Mouse (Mus musculus) CH12.LX (cell line): ENCODE data around the gene Magi2. TPM values are rescaled to one million over a fixed set of nuclear protein-coding genes. Genes with fewer than 3 reads are reported as not detected.

Experiments used
- DNase-seq: peaks from one replicate; pipeline ENCODE4 v3.0.0-alpha.2; 2013; ENCODE audit errors: extremely low read depth
- H3K27ac ChIP-seq: 2 replicates; pipeline ENCODE4 v1.5.1; 2012; ENCODE audit warnings: low read depth, mild to moderate bottlenecking, control low read depth, moderate library complexity; ENCODE audit not compliant: insufficient read depth
- H3K27me3 ChIP-seq: replicated peaks from 2 replicates; pipeline ENCODE3; 2012; ENCODE audit warnings: inconsistent platforms
- H3K36me3 ChIP-seq, 2 experiments: replicated peaks in 1 of 2; 2 replicates each; pipeline versions ENCODE3 to v1.6.1; 2012; ENCODE audit warnings: inconsistent platforms in 1 of 2, low read length in 1 of 2, mild to moderate bottlenecking in 1 of 2, mixed read lengths in 1 of 2, moderate library complexity in 1 of 2; ENCODE audit not compliant: control insufficient read depth in 1 of 2, insufficient read depth in 1 of 2
- H3K4me1 ChIP-seq, 2 experiments: 2 replicates each; pipeline ENCODE4 v1.6.1; 2012; ENCODE audit warnings: inconsistent platforms in 1 of 2, moderate library complexity in 1 of 2; ENCODE audit not compliant: insufficient read depth in 2 of 2, control insufficient read depth in 1 of 2
- H3K4me2 ChIP-seq: 2 replicates; pipeline ENCODE4 v1.6.1; 2012; ENCODE audit warnings: low read depth, mild to moderate bottlenecking, control low read depth; ENCODE audit not compliant: poor library complexity, insufficient read depth, severe bottlenecking
- H3K4me3 ChIP-seq, 3 experiments: fragments of 150-350 bp in 1 of 3; sonication (generic) in 1 of 3; replicated peaks in 1 of 3; 2 replicates each; pipeline versions ENCODE3 to v1.5.1; 2011 to 2012; ENCODE audit warnings: low read depth in 2 of 3, low read length in 2 of 3, mild to moderate bottlenecking in 2 of 3, moderate library complexity in 2 of 3, control low read depth in 1 of 3, improper control_type of control experiment in 1 of 3, inconsistent platforms in 1 of 3, mixed read lengths in 1 of 3; ENCODE audit not compliant: poor library complexity in 1 of 3
- H3K79me2 ChIP-seq: replicated peaks from 2 replicates; pipeline ENCODE4 v1.6.1; 2012; ENCODE audit warnings: mild to moderate bottlenecking, moderate library complexity; ENCODE audit not compliant: control insufficient read depth, poor library complexity, insufficient read depth, severe bottlenecking; ENCODE audit errors: extremely low read depth
- H3K9ac ChIP-seq: 2 replicates; pipeline ENCODE4 v1.6.1; 2012; ENCODE audit warnings: low read depth, mild to moderate bottlenecking, control low read depth, moderate library complexity; ENCODE audit not compliant: insufficient read depth
- H3K9me3 ChIP-seq: replicated peaks from 2 replicates; pipeline ENCODE3; 2012; ENCODE audit warnings: low read length, inconsistent platforms, mixed read lengths
- BHLHE40 ChIP-seq: IDR thresholded peaks from 2 replicates; pipeline ENCODE4 v1.6.1; 2011; ENCODE audit warnings: mild to moderate bottlenecking, low read depth, low read length, improper control_type of control experiment
- CHD1 ChIP-seq: IDR thresholded peaks from 2 replicates; pipeline ENCODE4 v1.6.1; 2012; ENCODE audit warnings: low read depth, low read length, improper control_type of control experiment, inconsistent platforms
- CHD2 ChIP-seq: IDR thresholded peaks from 2 replicates; pipeline ENCODE4 v1.6.1; 2011; ENCODE audit warnings: low read length, improper control_type of control experiment
- CTCF ChIP-seq, 2 experiments: IDR thresholded peaks in 1 of 2; conservative IDR thresholded peaks in 1 of 2; 2 replicates each; pipeline ENCODE4 v1.5.1; 2011 to 2012; ENCODE audit warnings: low read depth in 2 of 2, low read length in 2 of 2, improper control_type of control experiment in 1 of 2, inconsistent platforms in 1 of 2, mild to moderate bottlenecking in 1 of 2, moderate library complexity in 1 of 2
- E2F4 ChIP-seq: IDR thresholded peaks from 2 replicates; pipeline ENCODE4 v1.6.1; 2011; ENCODE audit warnings: low read depth, low read length, improper control_type of control experiment; ENCODE audit not compliant: insufficient replicate concordance
- ELF1 ChIP-seq: IDR thresholded peaks from 2 replicates; pipeline ENCODE4 v1.6.1; 2014; ENCODE audit warnings: low read depth, mild to moderate bottlenecking, inconsistent platforms, low read length, improper control_type of control experiment
- EP300 ChIP-seq: IDR thresholded peaks from 2 replicates; pipeline ENCODE4 v1.6.1; 2011; ENCODE audit warnings: low read length, improper control_type of control experiment
- GABPA ChIP-seq: IDR thresholded peaks from 2 replicates; pipeline ENCODE4 v1.6.1; 2012; ENCODE audit warnings: low read depth, low read length, improper control_type of control experiment, inconsistent platforms; ENCODE audit not compliant: insufficient replicate concordance
- HCFC1 ChIP-seq: IDR thresholded peaks from 2 replicates; pipeline ENCODE4 v1.6.1; 2012; ENCODE audit warnings: low read depth, mild to moderate bottlenecking, inconsistent platforms, low read length, improper control_type of control experiment
- IRF4 ChIP-seq: IDR thresholded peaks from 2 replicates; pipeline ENCODE4 v1.6.1; 2014; ENCODE audit warnings: low read depth, mild to moderate bottlenecking, inconsistent platforms, low read length, improper control_type of control experiment
- JUND ChIP-seq: conservative IDR thresholded peaks from 2 replicates; pipeline ENCODE4 v1.6.1; 2011; ENCODE audit warnings: low read depth, low read length, improper control_type of control experiment
- KAT2A ChIP-seq: IDR thresholded peaks from 2 replicates; pipeline ENCODE4 v1.6.1; 2012; ENCODE audit warnings: low read length, improper control_type of control experiment, inconsistent platforms; ENCODE audit not compliant: insufficient replicate concordance
- MAFK ChIP-seq: IDR thresholded peaks from 2 replicates; pipeline ENCODE4 v1.6.1; 2011; ENCODE audit warnings: low read length, improper control_type of control experiment; ENCODE audit not compliant: insufficient replicate concordance
- MAX ChIP-seq: IDR thresholded peaks from 2 replicates; pipeline ENCODE4 v1.6.1; 2011; ENCODE audit warnings: low read length, improper control_type of control experiment
- MAZ ChIP-seq: IDR thresholded peaks from 2 replicates; pipeline ENCODE4 v1.6.1; 2012; ENCODE audit warnings: low read depth, mild to moderate bottlenecking, inconsistent platforms, low read length, improper control_type of control experiment, moderate library complexity
- MEF2A ChIP-seq: IDR thresholded peaks from 2 replicates; pipeline ENCODE4 v1.6.1; 2014; ENCODE audit warnings: low read depth, mild to moderate bottlenecking, inconsistent platforms, low read length, improper control_type of control experiment, borderline replicate concordance
- MXI1 ChIP-seq: IDR thresholded peaks from 2 replicates; pipeline ENCODE4 v1.6.1; 2011; ENCODE audit warnings: mild to moderate bottlenecking, low read depth, low read length, improper control_type of control experiment
- MYC ChIP-seq: IDR thresholded peaks from 2 replicates; pipeline ENCODE4 v1.6.1; 2011; ENCODE audit warnings: low read depth, mild to moderate bottlenecking, improper control_type of control experiment, low read length
- NELFE ChIP-seq: IDR thresholded peaks from 2 replicates; pipeline ENCODE4 v1.6.1; 2011; ENCODE audit warnings: low read depth, low read length, improper control_type of control experiment
- NRF1 ChIP-seq: IDR thresholded peaks from 2 replicates; pipeline ENCODE4 v1.6.1; 2014; ENCODE audit warnings: low read depth, mild to moderate bottlenecking, inconsistent platforms, low read length, improper control_type of control experiment, moderate library complexity
- PAX5 ChIP-seq: IDR thresholded peaks from 2 replicates; pipeline ENCODE4 v1.6.1; 2012; ENCODE audit warnings: low read length, inconsistent platforms, mixed read lengths
- POLR2A ChIP-seq: IDR thresholded peaks from 2 replicates; pipeline ENCODE4 v1.6.1; 2011; ENCODE audit warnings: low read depth, mild to moderate bottlenecking, improper control_type of control experiment, low read length
- POLR2AphosphoS2 ChIP-seq: IDR thresholded peaks from 2 replicates; pipeline ENCODE4 v1.6.1; 2011; ENCODE audit warnings: low read depth, low read length, improper control_type of control experiment
- RCOR1 ChIP-seq: conservative IDR thresholded peaks from 2 replicates; pipeline ENCODE4 v1.6.1; 2012; ENCODE audit warnings: low read depth, mild to moderate bottlenecking, inconsistent platforms, low read length, improper control_type of control experiment
- SIN3A ChIP-seq: IDR thresholded peaks from 2 replicates; pipeline ENCODE4 v1.6.1; 2012; ENCODE audit warnings: low read length, improper control_type of control experiment, inconsistent platforms
- SMC3 ChIP-seq: IDR thresholded peaks from 2 replicates; pipeline ENCODE4 v1.6.1; 2011; ENCODE audit warnings: low read depth, low read length, improper control_type of control experiment
- TCF12 ChIP-seq: IDR thresholded peaks from 2 replicates; pipeline ENCODE4 v1.6.1; 2014; ENCODE audit warnings: low read depth, mild to moderate bottlenecking, inconsistent platforms, low read length, improper control_type of control experiment
- UBTF ChIP-seq: IDR thresholded peaks from 2 replicates; pipeline ENCODE4 v1.6.1; 2012; ENCODE audit warnings: low read depth, mild to moderate bottlenecking, inconsistent platforms, low read length, improper control_type of control experiment, moderate library complexity
- USF1 ChIP-seq: IDR thresholded peaks from 2 replicates; pipeline ENCODE4 v1.6.1; 2014; ENCODE audit warnings: low read depth, mild to moderate bottlenecking, inconsistent platforms, low read length, improper control_type of control experiment
- USF2 ChIP-seq: conservative IDR thresholded peaks from 2 replicates; pipeline ENCODE4 v1.6.1; 2011; ENCODE audit warnings: low read depth, low read length, improper control_type of control experiment
- ZC3H11A ChIP-seq: IDR thresholded peaks from 2 replicates; pipeline ENCODE4 v1.6.1; 2012; ENCODE audit warnings: low read depth, mild to moderate bottlenecking, inconsistent platforms, low read length, improper control_type of control experiment
- ZKSCAN1 ChIP-seq: IDR thresholded peaks from 2 replicates; pipeline ENCODE4 v1.6.1; 2012; ENCODE audit warnings: low read depth, inconsistent platforms, low read length, improper control_type of control experiment, borderline replicate concordance
- ZMIZ1 ChIP-seq: IDR thresholded peaks from 2 replicates; pipeline ENCODE4 v1.6.1; 2012; ENCODE audit warnings: low read depth, mild to moderate bottlenecking, inconsistent platforms, low read length, improper control_type of control experiment
- ZNF384 ChIP-seq: IDR thresholded peaks from 2 replicates; pipeline ENCODE4 v1.6.1; 2012; ENCODE audit warnings: low read depth, low read length, improper control_type of control experiment, inconsistent platforms
- dilution Hi-C: fragments of 300-500 bp; cut with MboI; formaldehyde crosslinking; loops from 2 replicates; pipeline ENCODE4 v1.14.3; 2020; ENCODE audit warnings: low sequenced_read_pairs; ENCODE audit not compliant: extremely low pct_unique_long_range_greater_than_20kb, extremely low pct_ligation_motif_present
- in situ Hi-C: fragments of 300-500 bp; cut with MboI; formaldehyde crosslinking; loops from 3 replicates; pipeline ENCODE4 v1.14.3; 2019; ENCODE audit warnings: low sequenced_read_pairs, low pct_ligation_motif_present, low pct_unique_long_range_greater_than_20kb, mixed read lengths
- polyA plus RNA-seq: library from polyadenylated mRNA; unstranded; fragments of >175 nt; gene quantifications from 2 replicates; pipeline ENCODE4 v1.2.1, GENCODE M21; 2012; ENCODE audit warnings: low read depth; ENCODE audit not compliant: insufficient read length
- total RNA-seq, 2 experiments: library from RNA; depleted of rRNA; stranded (reverse); fragments of 300-350 nt in 1 of 2; fragments of >200 nt in 1 of 2; gene quantifications; 2 replicates each; pipeline ENCODE4 v1.2.3; 2012 to 2014

The Magi2 gene
- total and polyA plus RNA-seq, 3 experiments: 0.37 to 0.63 (median 0.42) TPM

- peaks cover 0 to 23% of the 10 kb centered on the region in 2 experiments; a peak in 2 of 4 replicates for H3K4me1 ChIP-seq
- dilution Hi-C loops (no loop called here), in situ Hi-C loops (no loop called here)
- H3K27me3 ChIP-seq: no peaks in the 10 kb centered on the region
- no peaks in the 10 kb centered on the region for H3K36me3 ChIP-seq
- no peaks in the 10 kb centered on the region for H3K79me2 ChIP-seq
- no peak overlapping the region for H3K27ac ChIP-seq
- DNase-seq: no peak
- H3K9ac ChIP-seq: no peak overlapping the region
- TF ChIP-seq POLR2A: no peak
- no peaks in the 10 kb centered on the region for H3K9me3 ChIP-seq
- H3K4me2 ChIP-seq: no peak overlapping the region
- no peak overlapping the region for H3K4me3 ChIP-seq
Measured at GRCm38 (mm10) chr5:20197395-20197794, 970.6 kb downstream of the Magi2 start.

GRCm38 (mm10) chr5:20201348-20201747, 974.5 kb downstream of the Magi2 start:
- DNase-seq: peak; percentile 45
- Histone ChIP-seq H3K27ac (no peak overlapping the region), H3K9ac (no peak overlapping the region), H3K4me3 (no peak overlapping the region), H3K79me2 (no peaks in the 10 kb centered on the region), H3K4me2 (peak overlapping the region; percentile 29; the same call in 1 of the 2 replicates), H3K9me3 (no peaks in the 10 kb centered on the region), H3K27me3 (no peaks in the 10 kb centered on the region), H3K36me3 (no peaks in the 10 kb centered on the region), H3K4me1 (peaks cover 0 to 39% of the 10 kb centered on the region in 2 experiments; a peak in 2 of 4 replicates)
- dilution Hi-C loops (no loop called here), in situ Hi-C loops (no loop called here)
- TF ChIP-seq IRF4 (peak; percentile 70; the same call in 1 of the 2 replicates), CTCF (conservative IDR thresholded peaks at IDR 0.05 in 1 of 2, IDR thresholded peaks at IDR 0.05 in 1 of 2; ENCODE audit: low read depth in 2 of 2, low read length in 2 of 2) (no peak), UBTF (no peak), USF2 (no peak), MAZ (no peak), NRF1 (no peak), ZKSCAN1 (no peak), CHD1 (no peak), ZMIZ1 (no peak), NELFE (no peak), HCFC1 (no peak), MYC (peak; percentile 49; the same call in 1 of the 2 replicates), PAX5 (no peak), POLR2AphosphoS2 (no peak), ELF1 (no peak), RCOR1 (no peak), MAFK (peak; percentile 69; the same call in 1 of the 2 replicates), MAX (0 out of 2 replicates have a peak, but pooled peaks have one; percentile 25), SMC3 (no peak), EP300 (peak; percentile 82), POLR2A (no peak), JUND (0 out of 2 replicates have a peak, but pooled peaks have one; percentile 37), USF1 (no peak), BHLHE40 (peak; percentile 85), GABPA (no peak), SIN3A (peak; percentile 30; the same call in 1 of the 2 replicates), KAT2A (no peak), ZNF384 (peak; percentile 64), MXI1 (no peak), E2F4 (no peak), MEF2A (peak; percentile 85), ZC3H11A (no peak), CHD2 (peak; percentile 62; the same call in 1 of the 2 replicates), TCF12 (peak; percentile 61)
